Mouse (Mus musculus) v-Abl transformed pro-B cells (cell line): Measurements from ENCODE around the gene Sp1.

Experiments used
- in situ Hi-C, 2 experiments: fragments of 400-800 bp; cut with MboI; formaldehyde crosslinking; loops; one replicate each; pipeline ENCODE4 v1.15.1; 2025; ENCODE audit not compliant: unreplicated experiment in 2 of 2

Sp1 gene

GRCm38 (mm10) chr15:102405489-102406195, at the start of gene Sp1:
Gene Sp1 (plus strand): TSS chr15:102406143.
- in situ Hi-C loops: no loop called here

GRCm38 (mm10) chr15:102356501-102357325, 49.2 kb upstream of the Sp1 start:
- in situ Hi-C loops: no loop called here

GRCm38 (mm10) chr15:102358126-102358525, 47.8 kb upstream of the Sp1 start:
- in situ Hi-C loops: no loop called here

- in situ Hi-C loops: no loop called here
Observed at GRCm38 (mm10) chr15:102358834-102359233, 47.1 kb upstream of the Sp1 start.

- in situ Hi-C loops: no loop called here
Observed at GRCm38 (mm10) chr15:102362648-102363047, 43.3 kb upstream of the Sp1 start.

- in situ Hi-C loops: no loop called here
Observed at GRCm38 (mm10) chr15:102364678-102365077, 41.3 kb upstream of the Sp1 start.

- in situ Hi-C loops: no loop called here
Observed at GRCm38 (mm10) chr15:102366238-102366637, 39.7 kb upstream of the Sp1 start.

GRCm38 (mm10) chr15:102366733-102367344, 39.1 kb upstream of the Sp1 start, which contains the start of gene Sp7:
Gene Sp7 (minus strand): TSS chr15:102367182.
- in situ Hi-C loops: no loop called here

GRCm38 (mm10) chr15:102369972-102370371, 36.0 kb upstream of the Sp1 start:
- in situ Hi-C loops: no loop called here

GRCm38 (mm10) chr15:102370727-102371126, 35.2 kb upstream of the Sp1 start:
- in situ Hi-C loops: no loop called here

- in situ Hi-C loops: loop anchor here (5.0 kb wide), 2 partner anchors 34 to 89 kb away; no protein-coding TSS in a partner anchor
Observed at GRCm38 (mm10) chr15:102376453-102377162, 29.3 kb upstream of the Sp1 start.

GRCm38 (mm10) chr15:102377163-102377543, 28.8 kb upstream of the Sp1 start:
- in situ Hi-C loops: loop anchor here (5.0 kb wide), 2 partner anchors 35 to 90 kb away; no protein-coding TSS in a partner anchor

GRCm38 (mm10) chr15:102377810-102378262, 28.1 kb upstream of the Sp1 start:
- in situ Hi-C loops: loop anchor here (5.0 kb wide), 2 partner anchors 36 to 91 kb away; no protein-coding TSS in a partner anchor

- in situ Hi-C loops: loop anchor here (10.0 kb wide), 1 partner anchor 143 kb away; the partner anchor contains the start of gene Npff (in 2 of the 2)
Observed at GRCm38 (mm10) chr15:102381575-102381974, 24.4 kb upstream of the Sp1 start.

GRCm38 (mm10) chr15:102383671-102384070, 22.3 kb upstream of the Sp1 start:
- in situ Hi-C loops: loop anchor here (10.0 kb wide), 1 partner anchor 141 kb away; the partner anchor contains the start of gene Npff (in 2 of the 2)

- in situ Hi-C loops: loop anchor here (5.0 to 10.0 kb wide), 3 partner anchors 46 to 138 kb away; partner anchors contain the start of gene Npff (in 2 of the 2)
Observed at GRCm38 (mm10) chr15:102386640-102387039, 19.3 kb upstream of the Sp1 start.

- in situ Hi-C loops: loop anchor here (5.0 to 10.0 kb wide), 3 partner anchors 43 to 136 kb away; partner anchors contain the start of gene Npff (in 2 of the 2)
Observed at GRCm38 (mm10) chr15:102388942-102389341, 17.0 kb upstream of the Sp1 start.

GRCm38 (mm10) chr15:102392520-102392919, 13.4 kb upstream of the Sp1 start:
- in situ Hi-C loops: no loop called here

GRCm38 (mm10) chr15:102393584-102394014, 12.3 kb upstream of the Sp1 start:
- in situ Hi-C loops: no loop called here

GRCm38 (mm10) chr15:102395061-102395460, 10.9 kb upstream of the Sp1 start:
- in situ Hi-C loops: no loop called here
